Mouse (Mus musculus) megakaryocyte, adult 5-6 weeks (primary cell): ENCODE results near the gene Gng2. TPM values are rescaled to one million over a fixed set of nuclear protein-coding genes. Genes with fewer than 3 reads are reported as not detected.

ENCODE experiments used
- ATAC-seq: 2 replicates; pipeline ENCODE4 v1.8.0; 2016; ENCODE audit warnings: mild to moderate bottlenecking, inconsistent platforms; ENCODE audit not compliant: poor library complexity, severe bottlenecking
- total RNA-seq, 2 experiments: library from RNA; stranded (forward) in 1 of 2; stranded (reverse) in 1 of 2; fragments of 153-499, 151-499 nt in 1 of 2; fragments of 221-1000, 200-1000 nt in 1 of 2; gene quantifications; 2 replicates each; pipeline versions ENCODE4 v1.2.3 to v1.2.4; 2015 to 2017

Gng2 gene
- total RNA-seq, 2 experiments from 2014 or later: 74.5 to 177 TPM

DNA sequence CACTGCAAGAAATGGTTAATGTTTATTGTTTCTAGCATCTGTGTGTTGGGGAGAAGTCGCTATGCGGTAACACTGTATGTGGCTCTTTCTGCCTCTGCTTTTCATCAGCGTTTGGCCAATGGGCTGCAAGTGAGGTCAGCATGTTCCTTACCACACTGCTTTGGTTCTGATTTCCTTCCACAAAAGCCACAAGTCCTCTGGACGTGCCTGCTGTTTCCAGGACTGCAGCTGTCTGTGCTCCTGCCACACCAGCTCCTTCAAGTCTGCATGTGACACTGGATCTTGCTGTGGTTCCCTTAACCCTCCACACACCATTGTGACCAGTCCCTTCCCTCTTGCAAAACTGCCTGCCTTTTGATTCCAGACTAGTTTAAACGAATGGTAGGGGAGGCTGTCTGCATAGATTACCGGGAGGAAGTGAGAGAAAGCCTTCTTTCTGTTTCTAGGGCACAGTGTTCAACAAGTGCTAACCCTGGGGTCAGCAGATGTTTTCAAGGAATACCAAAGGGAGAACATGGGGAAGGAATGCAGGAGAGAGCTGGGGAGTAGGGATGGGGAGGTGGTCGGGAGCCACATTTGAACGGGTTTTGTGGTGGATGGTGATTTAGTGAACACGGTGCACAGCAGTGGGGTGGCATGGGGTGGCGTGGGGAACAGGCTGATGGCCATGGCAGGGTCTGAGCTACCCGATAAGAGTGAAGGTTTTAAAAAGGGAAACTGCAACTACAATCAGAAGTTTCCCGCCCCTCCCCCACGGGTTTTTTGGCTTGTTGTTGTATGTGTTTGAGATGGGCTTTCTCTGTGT is 7.9 kb upstream of the Gng2 start:
- peak; percentile 81 for ATAC-seq

DNA sequence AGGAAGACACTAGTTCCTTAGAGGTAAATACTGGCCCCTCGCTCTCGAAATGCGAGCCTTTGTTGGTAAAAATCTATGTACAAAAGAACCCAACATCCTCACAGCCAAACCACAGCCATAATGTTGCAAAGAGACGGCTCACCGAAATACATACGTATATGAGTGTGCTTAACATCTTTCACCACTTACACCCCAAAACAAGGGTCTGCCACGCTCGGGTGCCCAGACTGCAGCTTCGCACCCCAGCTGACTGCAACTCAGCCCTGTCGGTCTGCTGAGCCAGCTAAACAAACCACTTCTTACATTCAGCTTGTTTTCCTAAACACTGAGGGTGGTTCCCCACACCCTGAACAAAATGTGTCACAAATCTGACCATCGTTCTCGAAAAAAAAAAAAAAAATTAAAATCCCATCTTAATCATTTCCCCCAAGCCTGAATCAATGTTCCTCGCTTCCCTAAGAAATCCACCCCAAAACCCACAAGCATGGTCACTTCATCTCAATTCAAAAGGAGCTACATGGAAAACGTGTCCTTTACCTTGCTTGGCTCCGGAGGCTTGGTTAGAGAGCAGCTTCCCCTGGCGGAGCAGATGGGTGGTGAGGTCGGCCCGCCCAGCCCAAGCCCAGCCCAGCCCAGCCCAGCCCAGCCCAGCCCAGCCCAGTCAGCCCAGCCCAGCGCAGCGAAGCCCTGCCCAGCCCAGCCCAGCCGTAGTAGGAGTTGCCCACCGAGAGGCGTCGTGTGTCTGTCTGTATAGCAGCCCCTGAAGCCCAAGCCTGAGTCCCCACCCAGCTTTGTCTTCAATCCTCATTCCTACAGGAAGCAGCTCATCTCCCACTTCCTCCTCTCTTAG is 781 bp downstream of the Gng2 start:
- peak; percentile 80 for ATAC-seq

DNA sequence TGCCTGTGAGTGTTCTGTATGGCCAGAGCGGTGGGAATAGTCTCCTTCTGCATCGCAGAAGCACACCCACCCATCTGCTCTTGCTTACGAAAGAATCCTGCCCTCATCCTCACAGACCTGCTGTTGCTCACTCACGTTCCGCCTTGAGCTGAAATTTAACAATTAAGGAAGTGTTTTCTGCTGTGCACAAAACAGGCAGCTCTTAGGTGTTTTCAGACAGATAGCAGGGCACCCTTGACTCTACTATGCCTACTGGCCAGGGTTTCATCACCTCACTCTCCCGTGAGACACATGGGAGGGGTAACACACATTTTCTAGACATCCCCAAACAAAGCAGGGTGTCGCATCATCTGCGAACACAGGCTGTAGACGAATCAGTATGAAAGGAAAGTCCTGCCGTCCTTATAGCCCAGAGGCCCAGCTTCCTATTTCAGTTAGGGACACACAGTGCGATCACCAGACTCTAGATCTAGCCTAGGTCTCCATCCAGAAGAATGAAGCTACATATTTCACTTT is 2.4 kb downstream of the Gng2 start:
- ATAC-seq: peak; percentile 45

DNA sequence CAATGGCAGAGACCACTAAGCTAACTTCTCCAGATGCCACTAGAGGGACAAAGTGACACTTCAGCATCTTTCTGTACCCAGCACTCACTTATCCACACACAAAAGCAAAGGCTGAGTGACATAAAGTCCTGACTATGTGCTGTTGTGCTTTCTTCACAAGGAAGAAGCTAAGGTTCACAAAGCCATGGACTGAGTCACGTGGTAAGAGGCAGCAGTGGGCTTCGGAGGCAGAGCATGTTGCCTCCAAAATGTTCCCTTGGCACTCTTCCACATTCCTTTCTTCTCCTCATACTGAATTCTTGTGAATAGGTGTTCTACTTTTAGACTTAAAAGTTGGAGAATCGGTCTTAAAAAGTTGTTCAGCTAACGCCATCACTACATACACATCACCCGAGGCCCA is 3.0 kb downstream of the Gng2 start:
- ATAC-seq: no peak

DNA sequence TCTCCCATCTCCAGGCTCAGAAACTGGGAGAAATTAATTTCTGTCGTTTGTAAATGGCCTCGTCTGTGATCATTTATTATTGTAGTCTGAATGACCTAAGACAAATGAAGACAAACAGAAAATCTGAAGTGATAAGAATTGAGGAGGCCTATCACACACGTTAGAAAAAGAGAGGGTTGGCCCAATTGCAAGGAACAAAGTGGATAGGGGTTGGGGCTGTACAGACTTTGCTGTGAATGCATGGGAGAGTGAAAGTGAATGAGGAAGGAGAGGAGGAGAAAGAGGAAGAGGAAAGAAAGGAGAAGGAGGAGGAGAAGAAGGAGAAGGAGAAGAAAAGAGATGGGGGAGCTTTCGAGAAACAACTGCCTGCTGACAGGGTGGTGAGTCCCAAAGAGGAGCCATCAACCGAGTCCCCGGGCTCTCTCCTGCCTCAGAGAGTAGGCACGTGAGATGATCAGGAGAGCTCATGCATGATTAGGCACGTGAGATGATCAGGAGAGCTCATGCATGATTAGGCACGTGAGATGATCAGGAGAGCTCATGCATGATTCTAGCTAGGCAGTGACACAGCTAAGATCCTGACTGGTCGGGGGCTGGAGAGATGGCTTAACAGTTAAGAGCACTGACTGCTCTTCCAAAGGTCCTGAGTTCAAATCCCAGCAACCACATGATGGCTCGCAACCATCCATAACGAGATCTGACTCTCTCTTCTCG is 5.0 kb downstream of the Gng2 start:
- peak; percentile 6; the same call in 1 of the 2 replicates for ATAC-seq

DNA sequence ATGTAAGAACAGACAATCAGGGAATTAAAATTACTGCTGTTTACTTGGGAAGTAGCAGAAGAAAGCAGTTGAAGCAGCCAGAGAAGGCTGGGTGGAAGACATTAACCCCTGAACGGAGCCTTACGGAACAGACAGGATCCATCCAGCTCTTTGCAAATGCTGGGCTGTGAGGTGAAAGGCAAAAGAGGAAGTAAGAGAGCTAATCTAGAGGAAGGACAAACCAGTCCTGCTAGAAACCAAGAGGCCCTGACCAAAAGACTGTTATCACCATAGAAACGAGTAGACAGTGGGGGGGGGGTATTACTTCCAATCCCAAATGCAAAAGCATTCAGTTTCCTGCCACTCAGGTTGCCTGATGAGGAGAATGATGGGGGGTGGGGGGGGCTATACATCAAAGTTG is 6.6 kb downstream of the Gng2 start:
- peak; percentile 57 for ATAC-seq

DNA sequence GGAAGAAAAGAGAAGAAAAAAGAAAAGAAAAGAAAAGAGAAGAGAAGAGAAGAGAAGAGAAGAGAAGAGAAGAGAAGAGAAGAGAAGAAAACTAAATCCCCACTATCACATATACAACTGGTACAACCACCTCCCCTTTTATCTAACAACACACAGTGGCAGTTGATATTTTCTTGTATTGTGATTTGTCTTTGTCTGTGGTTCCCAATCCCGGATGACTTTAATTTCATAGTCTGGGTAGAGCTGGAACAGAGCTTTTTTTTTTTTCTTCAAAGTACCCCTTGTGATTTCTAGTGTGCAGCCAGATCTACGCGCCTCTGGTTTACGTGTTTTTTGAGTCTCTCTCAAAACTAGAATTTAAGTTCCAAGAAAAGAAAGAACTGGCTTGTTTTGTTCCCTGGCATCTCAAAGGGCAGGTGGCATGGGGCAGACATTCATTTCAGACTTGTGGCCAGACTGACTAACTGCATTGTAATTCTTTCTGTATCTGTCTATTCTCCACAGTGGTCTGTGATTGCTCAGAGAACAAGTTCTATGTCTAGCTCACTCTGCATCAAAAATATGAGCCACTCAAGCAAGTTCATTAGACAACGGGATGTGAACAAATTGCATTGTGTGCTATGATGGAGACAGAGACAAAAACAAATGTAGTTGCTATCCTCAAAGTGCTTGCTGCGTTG is 7.2 kb downstream of the Gng2 start:
- ATAC-seq: no peak

DNA sequence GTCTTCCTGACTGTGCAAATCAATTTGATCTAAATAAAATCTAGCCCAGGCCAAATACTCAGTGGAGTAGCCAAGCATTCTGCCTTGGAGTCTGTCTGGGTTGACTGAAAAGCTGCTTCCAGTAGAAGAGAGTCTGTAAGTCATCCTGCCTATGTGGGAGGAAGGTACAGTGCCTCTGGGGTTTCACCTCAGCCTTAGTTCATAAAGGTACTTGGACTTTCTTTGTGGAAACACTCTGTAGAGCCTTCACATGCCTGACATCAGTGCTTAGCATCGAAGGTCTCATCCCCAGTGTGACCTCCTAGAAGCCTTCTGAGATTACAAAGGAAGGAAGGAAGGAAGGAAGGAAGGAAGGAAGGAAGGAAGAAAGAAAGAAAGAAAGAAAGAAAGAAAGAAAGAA is 7.9 kb downstream of the Gng2 start:
- ATAC-seq: no peak

DNA sequence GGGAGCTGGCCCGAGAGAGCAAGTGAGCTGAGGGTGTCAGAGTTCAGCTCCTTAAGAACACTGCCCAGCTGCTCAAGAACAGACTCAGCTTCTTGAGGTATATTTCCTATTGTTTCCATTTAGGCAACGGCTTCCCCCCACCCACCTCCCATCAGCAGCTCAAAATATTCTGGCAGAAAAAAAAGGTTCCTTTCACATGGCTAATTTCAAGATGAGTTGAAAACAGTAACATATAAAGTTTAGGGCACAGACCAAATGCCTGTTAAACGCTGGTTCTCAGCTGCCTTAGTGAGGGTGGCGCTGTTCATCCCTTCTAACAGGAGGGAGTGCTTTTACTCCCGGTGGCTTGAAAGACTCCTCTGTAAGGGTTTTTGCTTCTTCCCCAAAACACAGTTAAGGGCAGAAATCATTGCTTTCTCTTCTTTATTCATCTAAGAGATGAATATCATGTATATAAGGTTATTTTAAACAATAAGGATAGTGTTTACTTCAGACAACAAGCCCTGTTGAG is 8.4 kb downstream of the Gng2 start:
- no peak for ATAC-seq

DNA sequence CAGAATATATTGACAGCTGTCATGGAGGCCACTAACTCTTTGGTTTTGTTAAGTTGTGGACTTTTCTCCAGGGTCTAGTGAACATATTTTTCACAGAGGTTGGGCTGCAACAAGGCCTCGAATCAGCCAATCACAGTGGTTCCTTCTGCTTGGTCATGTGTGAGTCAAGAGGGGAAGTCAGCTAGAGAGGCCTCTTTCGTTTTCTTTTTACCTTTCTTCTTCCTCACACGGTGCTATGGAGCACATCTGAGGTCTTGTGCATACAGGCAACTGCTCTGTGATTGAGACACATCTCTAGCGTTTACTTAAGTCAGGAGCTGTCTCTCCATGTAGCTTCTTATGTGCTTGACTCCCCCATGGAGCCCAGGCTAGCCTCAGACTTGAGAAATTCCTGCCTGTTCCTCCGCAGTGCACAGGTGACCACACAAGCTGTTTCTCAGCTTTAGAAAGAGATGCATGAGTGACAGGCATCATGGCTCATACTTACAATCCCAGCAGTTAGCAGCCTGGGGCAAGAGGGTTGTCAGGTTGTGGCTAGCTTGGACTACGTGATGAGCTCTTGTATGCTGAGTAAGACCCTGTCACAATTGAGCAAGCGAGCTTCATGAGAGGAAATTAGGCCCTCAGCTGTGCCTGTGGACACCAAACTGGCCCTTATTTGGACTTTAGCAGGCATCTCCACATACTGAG is 9.0 kb downstream of the Gng2 start:
- ATAC-seq: peak; percentile 79

DNA sequence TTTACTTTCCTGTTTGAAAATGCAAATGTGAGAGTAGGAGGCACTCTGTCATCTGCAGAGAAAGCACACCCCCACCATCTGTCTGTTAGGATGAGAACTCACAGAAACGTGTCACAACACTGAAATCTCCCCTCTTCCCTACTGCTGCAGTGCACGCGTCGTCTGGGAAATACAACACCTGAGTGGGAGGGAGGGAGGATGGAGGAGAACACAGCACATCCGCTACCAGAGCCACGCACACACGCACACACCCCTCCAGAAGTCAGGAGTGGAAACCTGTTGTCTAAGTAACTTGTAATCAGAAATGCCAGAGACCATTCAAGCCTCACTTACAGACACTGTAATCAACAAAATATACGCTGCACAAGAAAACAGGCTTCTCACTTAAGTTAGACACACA is 9.9 kb downstream of the Gng2 start:
- ATAC-seq: no peak

DNA sequence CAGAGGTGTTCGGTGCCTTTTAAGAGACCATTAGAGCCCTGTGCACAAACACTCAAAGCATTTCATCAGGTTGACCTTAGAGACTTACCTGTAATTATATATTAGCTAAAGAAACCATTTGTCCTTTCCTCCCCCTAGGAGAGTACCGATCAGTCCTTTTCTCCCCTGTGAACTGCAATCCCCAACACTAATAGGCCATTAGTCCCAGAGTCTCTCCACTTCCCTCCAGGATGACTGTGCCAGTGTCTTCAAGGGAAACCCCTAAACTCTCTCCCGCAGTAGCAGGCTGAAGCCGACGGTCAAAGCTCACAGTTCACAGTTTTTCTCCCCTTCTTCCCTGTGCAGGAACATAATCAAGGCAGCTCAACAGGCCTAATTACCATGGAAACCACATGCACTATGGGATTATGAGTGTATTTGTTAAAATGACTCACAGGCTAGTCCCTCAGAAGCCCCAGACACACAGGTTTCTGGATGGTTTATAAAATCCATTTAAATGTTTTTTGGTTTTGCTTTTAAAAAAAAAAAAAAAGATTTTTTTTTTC is 13.4 kb downstream of the Gng2 start:
- ATAC-seq: no peak

DNA sequence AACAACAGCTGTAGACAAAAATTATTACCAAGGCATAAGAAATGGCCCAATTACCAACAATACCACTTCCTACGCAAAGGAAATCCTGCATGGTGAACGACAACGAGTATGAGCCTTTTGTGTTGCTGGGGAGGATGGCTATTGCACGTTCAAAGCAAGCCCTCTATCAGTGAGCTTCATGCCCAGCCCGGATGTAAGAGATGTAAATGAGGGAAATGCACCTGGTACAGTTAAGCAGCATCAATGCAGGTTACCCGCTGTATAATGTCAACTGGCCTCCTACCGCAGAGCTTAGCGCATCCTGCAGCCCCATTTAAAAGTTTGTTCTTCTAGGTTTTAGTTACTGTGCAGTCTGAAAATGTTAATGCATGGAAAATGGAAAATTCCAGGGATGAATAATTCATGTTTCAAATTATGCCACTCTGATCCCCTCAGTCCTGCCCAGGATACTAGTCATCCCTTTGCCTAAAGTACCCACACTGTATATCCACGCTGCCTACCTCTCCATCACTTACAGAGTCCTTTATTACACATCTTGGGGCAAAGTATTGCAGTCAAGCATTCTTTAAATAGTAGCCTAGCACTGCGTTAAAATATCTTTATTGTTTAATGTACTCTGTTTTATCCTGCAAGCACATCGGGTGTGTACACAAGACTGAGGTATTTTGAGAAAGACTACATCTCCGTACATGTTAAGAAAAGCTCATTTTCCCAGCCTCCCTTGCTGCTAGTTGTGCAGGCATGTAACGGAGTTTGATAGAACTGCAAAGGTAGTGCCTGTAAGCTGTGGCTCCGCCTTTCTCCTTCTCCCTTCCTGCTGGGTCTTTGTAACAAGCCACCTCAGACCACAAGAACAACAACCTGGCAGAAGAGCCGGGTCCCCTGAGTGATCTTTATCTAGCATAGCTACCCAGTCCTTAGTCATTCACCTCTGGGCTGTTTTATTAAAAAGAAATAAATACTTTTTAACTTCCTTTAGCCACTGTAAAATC is 15.2 kb downstream of the Gng2 start:
- peak; percentile 64 for ATAC-seq

DNA sequence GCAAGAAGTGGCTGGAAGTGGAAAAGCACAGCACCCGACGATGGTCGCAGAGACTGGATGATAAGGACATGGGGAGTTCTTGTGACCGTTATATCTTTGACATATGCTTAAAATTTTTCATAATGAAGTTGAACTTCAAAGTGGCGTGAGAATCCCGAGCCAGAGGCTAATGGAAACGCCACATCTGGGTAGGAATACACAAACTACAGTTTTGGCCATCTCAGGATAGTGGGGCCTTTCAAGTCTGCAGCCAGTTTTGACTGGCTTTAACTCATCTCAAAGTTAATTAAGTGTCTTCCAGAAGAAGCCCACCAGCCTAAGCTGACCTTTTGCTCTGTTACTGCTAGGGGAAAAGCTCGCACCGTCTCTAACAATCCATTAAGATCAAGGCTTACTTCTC is 17.6 kb downstream of the Gng2 start:
- ATAC-seq: no peak

DNA sequence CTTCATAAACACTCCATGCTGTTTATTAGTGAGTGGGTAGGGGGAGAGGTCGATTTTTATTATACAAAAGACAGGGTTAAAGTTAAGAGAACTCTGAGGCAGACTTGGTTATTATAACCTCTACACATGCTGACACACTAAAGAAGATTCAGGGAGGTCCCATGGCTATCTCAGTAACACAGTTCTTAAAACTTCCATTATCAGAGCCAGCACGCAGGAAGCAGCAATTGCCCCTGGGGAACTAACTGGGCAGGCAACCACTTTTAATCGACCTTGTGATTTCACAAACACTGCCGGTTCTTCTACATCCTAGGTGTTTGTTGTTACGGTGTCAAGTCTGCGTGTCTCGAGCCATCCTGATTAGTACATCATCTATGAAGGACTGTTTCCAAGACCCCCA is 22.4 kb downstream of the Gng2 start:
- no peak for ATAC-seq

DNA sequence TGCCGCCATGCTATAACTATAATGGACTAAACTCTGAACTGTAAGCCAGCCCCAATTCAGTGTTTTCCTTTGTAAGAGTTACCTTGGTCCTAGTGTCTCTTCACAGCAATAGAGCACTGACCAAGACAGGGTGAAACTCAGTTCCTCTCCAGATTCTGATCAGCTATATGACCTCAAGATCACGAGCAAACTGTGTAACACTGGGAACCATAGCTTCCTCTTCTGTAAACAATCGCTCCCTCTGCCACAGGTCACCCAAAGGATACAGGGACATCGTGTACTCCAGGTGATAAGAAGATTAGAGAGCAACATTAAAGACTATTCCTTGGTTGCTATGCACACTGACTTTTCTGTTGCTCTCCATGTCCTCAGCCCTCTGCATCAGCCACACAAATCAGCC is 26.6 kb downstream of the Gng2 start:
- peak; percentile 71 for ATAC-seq

DNA sequence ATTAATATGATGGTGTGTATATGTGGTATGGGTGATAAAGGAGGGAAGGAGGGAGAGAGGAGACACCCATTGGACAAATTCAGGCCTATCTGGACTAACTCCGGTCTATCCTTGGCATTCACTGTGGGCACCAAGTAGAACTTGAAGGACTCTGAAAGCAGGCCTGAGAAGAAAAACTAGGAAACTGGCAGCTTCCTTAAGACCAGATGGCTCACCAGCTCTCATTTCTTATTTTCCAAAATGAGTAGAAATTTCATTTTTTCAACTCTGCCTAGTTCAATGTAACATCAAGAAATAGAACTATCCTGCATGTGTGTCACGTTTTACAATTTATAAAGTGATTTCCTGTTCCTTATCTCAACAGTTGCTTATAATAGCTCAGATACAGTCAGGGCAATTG is 28.0 kb downstream of the Gng2 start:
- no peak for ATAC-seq

DNA sequence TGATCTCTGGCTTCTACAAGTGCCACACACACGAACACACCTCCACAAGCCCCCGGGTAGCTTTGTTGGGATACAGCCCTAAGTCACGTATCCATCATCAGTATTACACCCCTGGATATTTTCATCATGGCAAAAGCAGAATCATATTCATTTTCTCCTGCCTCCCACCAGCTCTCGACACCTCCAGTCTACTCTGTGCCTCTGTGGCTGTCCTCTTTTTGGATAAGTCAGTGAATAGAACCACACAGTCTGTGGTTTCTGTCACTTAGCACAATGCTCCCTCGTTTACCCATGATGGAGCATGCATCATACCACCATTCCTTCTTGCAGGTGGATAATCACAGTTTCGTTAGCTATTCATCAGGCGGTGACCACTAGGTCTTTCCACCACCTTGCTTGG is 31.2 kb downstream of the Gng2 start:
- no peak for ATAC-seq
